Mouse (Mus musculus) embryonic facial prominence, embryonic 13.5 days (tissue): ENCODE results near the gene Wbp2. TPM values are rescaled to one million over a fixed set of nuclear protein-coding genes. Genes with fewer than 3 reads are reported as not detected.
A peak's percentile ranks its signal among the peaks of the same experiment; 100 is the strongest.
"Not testable (repeated sequence)": the region's sequence is repeated elsewhere in the genome, so short reads cannot be mapped to it uniquely, and the experiment has no call there.

Source experiments
- ATAC-seq: fragments of 200-750 bp; cut with Nextera tagmentation; 2 replicates; pipeline ENCODE4 v1.8.0; 2017; ENCODE audit warnings: low read depth; ENCODE audit not compliant: insufficient number of reproducible peaks, insufficient read depth, low FRiP score, low TSS enrichment
- H3K27ac ChIP-seq: fragments of 300-500 bp; sonication (generic); 2 replicates; pipeline ENCODE4 v1.5.1; 2015; ENCODE audit warnings: moderate library complexity, mild to moderate bottlenecking, inconsistent platforms
- H3K27me3 ChIP-seq: fragments of 300-500 bp; sonication (generic); 2 replicates; pipeline ENCODE4 v1.6.1; 2015; ENCODE audit warnings: mild to moderate bottlenecking, inconsistent platforms
- H3K36me3 ChIP-seq: fragments of 300-500 bp; sonication (generic); 2 replicates; pipeline ENCODE4 v1.6.1; 2015; ENCODE audit warnings: mild to moderate bottlenecking, inconsistent platforms
- H3K4me1 ChIP-seq: fragments of 300-500 bp; sonication (generic); 2 replicates; pipeline ENCODE4 v1.6.1; 2015; ENCODE audit warnings: inconsistent platforms
- H3K4me2 ChIP-seq: fragments of 300-500 bp; sonication (generic); 2 replicates; pipeline ENCODE4 v1.6.1; 2015; ENCODE audit warnings: moderate library complexity, mild to moderate bottlenecking, inconsistent platforms
- H3K4me3 ChIP-seq: fragments of 300-500 bp; sonication (generic); 2 replicates; pipeline ENCODE4 v1.5.1; 2015; ENCODE audit warnings: mild to moderate bottlenecking, inconsistent platforms
- H3K9ac ChIP-seq: fragments of 300-500 bp; sonication (generic); 2 replicates; pipeline ENCODE4 v1.6.1; 2015; ENCODE audit warnings: mild to moderate bottlenecking, inconsistent platforms
- H3K9me3 ChIP-seq: fragments of 300-500 bp; sonication (generic); 2 replicates; pipeline ENCODE4 v1.6.1; 2016; ENCODE audit warnings: inconsistent platforms
- WGBS: fragments of 180-500 bp; shearing (Covaris S2); methylation state at CpG from one replicate; pipeline ENCODE4 v1.1.7; 2015; ENCODE audit warnings: mixed read lengths; 5-methylcytosine and 5-hydroxymethylcytosine counted together
- polyA plus RNA-seq: library from polyadenylated mRNA; unstranded; fragments of >200 nt; fragmentation: Nextera tagmentation; extraction: Ambion mirVana; gene quantifications from 2 replicates; pipeline ENCODE4 v1.2.1, GENCODE M21; 2015

Gene Wbp2
- polyA plus RNA-seq, 1 experiment from 2014 or later = 52.0 TPM

- WGBS = 24% methylated on average over 23 of the region's 23 CpGs
Observed at GRCm38 (mm10) chr11:116127156-116127980, 40.6 kb upstream of the Wbp2 start, which contains the start of gene Trim47. Gene Trim47 (minus strand): TSS chr11:116127210.

DNA sequence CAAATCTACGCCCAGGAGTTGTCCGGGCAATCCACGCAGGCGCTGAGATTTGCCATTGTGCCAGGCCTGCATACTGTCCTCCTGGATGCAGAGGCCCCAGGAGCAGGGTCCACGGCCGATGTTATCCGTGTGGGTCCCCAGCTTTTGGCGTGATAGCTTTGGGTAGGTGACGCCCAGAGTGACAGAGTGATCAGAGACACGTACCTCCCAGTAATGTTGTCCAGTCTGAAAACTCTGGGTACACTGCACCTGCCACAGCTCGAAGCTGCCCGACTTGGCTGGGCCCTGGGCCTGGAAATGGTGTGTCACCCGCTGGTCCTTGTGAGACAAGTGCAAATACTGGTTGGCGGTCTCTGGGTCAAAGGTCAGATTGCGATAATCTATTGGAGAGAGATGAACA, 39.5 kb upstream of the Wbp2 start:
- Histone ChIP-seq H3K27me3 (no peaks in the 10 kb centered on the region), H3K9ac (no peak overlapping the region), H3K4me3 (no peak overlapping the region), H3K4me1 (peaks cover 29% of the 10 kb centered on the region), H3K27ac (no peak overlapping the region), H3K9me3 (no peaks in the 10 kb centered on the region), H3K36me3 (peaks cover 32% of the 10 kb centered on the region), H3K4me2 (peak overlapping the region; percentile 53)
- WGBS = 93% methylated on average over 15 of the region's 15 CpGs
- no peak for ATAC-seq

More at GRCm38 (mm10) chr11:116127156-116127980, 40.6 kb upstream of the Wbp2 start, which contains the start of gene Trim47:
- H3K4me1 ChIP-seq = peaks cover 35% of the 10 kb centered on the region
- peak within 1 kb of the TSS; percentile 60 for H3K27ac ChIP-seq
- no peaks in the 10 kb centered on the region for H3K9me3 ChIP-seq
- H3K9ac ChIP-seq = peak within 1 kb of the TSS; percentile 65; the same call in 1 of the 2 replicates
- peaks cover 39% of the 10 kb centered on the region for H3K36me3 ChIP-seq
- H3K4me3 ChIP-seq = peak within 1 kb of the TSS; percentile 29
- no peaks in the 10 kb centered on the region for H3K27me3 ChIP-seq
- 0 out of 2 replicates have a peak, but pooled peaks have one; percentile 13 for ATAC-seq
- peak within 1 kb of the TSS; percentile 53 for H3K4me2 ChIP-seq

- H3K9me3 ChIP-seq, H3K27ac ChIP-seq, H3K4me1 ChIP-seq, ATAC-seq, H3K4me3 ChIP-seq, H3K27me3 ChIP-seq, H3K9ac ChIP-seq, H3K4me2 ChIP-seq: not testable (repeated sequence)
- 94% methylated on average over 8 of the region's 8 CpGs for WGBS
- H3K36me3 ChIP-seq = peaks cover 32% of the 10 kb centered on the region
Observed at GRCm38 (mm10) chr11:116121731-116122245, 35.0 kb upstream of the Wbp2 start.

- H3K27ac ChIP-seq = peak overlapping the region; percentile 84
- no peak overlapping the region for H3K9ac ChIP-seq
- peaks cover 8% of the 10 kb centered on the region; the same call in 1 of the 2 replicates for H3K36me3 ChIP-seq
- ATAC-seq = no peak
- no peak overlapping the region for H3K4me3 ChIP-seq
- H3K4me2 ChIP-seq = no peak overlapping the region
- H3K9me3 ChIP-seq = no peaks in the 10 kb centered on the region
- H3K27me3 ChIP-seq = no peaks in the 10 kb centered on the region
- H3K4me1 ChIP-seq = peaks cover 10% of the 10 kb centered on the region; the same call in 1 of the 2 replicates
Observed at GRCm38 (mm10) chr11:116117819-116118218, 31.0 kb upstream of the Wbp2 start.

- Histone ChIP-seq H3K9ac (peak overlapping the region; percentile 16; the same call in 1 of the 2 replicates), H3K27me3 (0 out of 2 replicates have a peak, but pooled peaks cover under 1% of the 10 kb centered on the region), H3K27ac (peak overlapping the region; percentile 84), H3K4me2 (peak overlapping the region; percentile 3; the same call in 1 of the 2 replicates), H3K4me3 (no peak overlapping the region), H3K9me3 (no peaks in the 10 kb centered on the region), H3K4me1 (peaks cover 10% of the 10 kb centered on the region; the same call in 1 of the 2 replicates), H3K36me3 (peaks cover 3% of the 10 kb centered on the region; the same call in 1 of the 2 replicates)
- ATAC-seq = peak; percentile 64; the same call in 1 of the 2 replicates
- WGBS = 23% methylated on average over 12 of the region's 12 CpGs
Observed at GRCm38 (mm10) chr11:116117241-116117640, 30.4 kb upstream of the Wbp2 start.

- no peak overlapping the region for H3K9ac ChIP-seq
- peaks cover 41% of the 10 kb centered on the region for H3K4me1 ChIP-seq
- H3K4me2 ChIP-seq = no peak overlapping the region
- no peak overlapping the region for H3K4me3 ChIP-seq
- H3K27me3 ChIP-seq = peaks cover 55% of the 10 kb centered on the region
- H3K36me3 ChIP-seq = no peaks in the 10 kb centered on the region
- 86% methylated on average over 19 of the region's 19 CpGs for WGBS
- no peak for ATAC-seq
- no peaks in the 10 kb centered on the region for H3K9me3 ChIP-seq
- H3K27ac ChIP-seq = no peak overlapping the region
Observed at GRCm38 (mm10) chr11:116111611-116112203, 24.9 kb upstream of the Wbp2 start.

- peaks cover 45% of the 10 kb centered on the region for H3K4me1 ChIP-seq
- WGBS = 83% methylated on average over 4 of the region's 4 CpGs
- H3K4me3 ChIP-seq = no peak overlapping the region
- peaks cover 62% of the 10 kb centered on the region for H3K27me3 ChIP-seq
- no peak overlapping the region for H3K27ac ChIP-seq
- no peak for ATAC-seq
- H3K36me3 ChIP-seq = no peaks in the 10 kb centered on the region
- H3K9ac ChIP-seq = no peak overlapping the region
- no peak overlapping the region for H3K4me2 ChIP-seq
- no peaks in the 10 kb centered on the region for H3K9me3 ChIP-seq
Observed at GRCm38 (mm10) chr11:116111067-116111466, 24.3 kb upstream of the Wbp2 start.

- Histone ChIP-seq H3K4me3 (peak overlapping the region; percentile 50), H3K4me1 (peaks cover 49% of the 10 kb centered on the region), H3K27me3 (peaks cover 67% of the 10 kb centered on the region), H3K4me2 (peak overlapping the region; percentile 82), H3K36me3 (no peaks in the 10 kb centered on the region), H3K9me3 (no peaks in the 10 kb centered on the region), H3K9ac (peak overlapping the region; percentile 65), H3K27ac (no peak overlapping the region)
- no peak for ATAC-seq
- WGBS = 25% methylated on average over 10 of the region's 10 CpGs
Observed at GRCm38 (mm10) chr11:116110540-116110939, 23.7 kb upstream of the Wbp2 start.

GRCm38 (mm10) chr11:116110131-116110530, 23.3 kb upstream of the Wbp2 start:
- peak overlapping the region; percentile 50 for H3K4me3 ChIP-seq
- no peak for ATAC-seq
- H3K9me3 ChIP-seq = no peaks in the 10 kb centered on the region
- peak overlapping the region; percentile 65 for H3K9ac ChIP-seq
- no peaks in the 10 kb centered on the region for H3K36me3 ChIP-seq
- H3K4me2 ChIP-seq = peak overlapping the region; percentile 82
- peaks cover 69% of the 10 kb centered on the region for H3K27me3 ChIP-seq
- peaks cover 49% of the 10 kb centered on the region for H3K4me1 ChIP-seq
- H3K27ac ChIP-seq = no peak overlapping the region
- 1% methylated on average over 33 of the region's 35 CpGs for WGBS

DNA sequence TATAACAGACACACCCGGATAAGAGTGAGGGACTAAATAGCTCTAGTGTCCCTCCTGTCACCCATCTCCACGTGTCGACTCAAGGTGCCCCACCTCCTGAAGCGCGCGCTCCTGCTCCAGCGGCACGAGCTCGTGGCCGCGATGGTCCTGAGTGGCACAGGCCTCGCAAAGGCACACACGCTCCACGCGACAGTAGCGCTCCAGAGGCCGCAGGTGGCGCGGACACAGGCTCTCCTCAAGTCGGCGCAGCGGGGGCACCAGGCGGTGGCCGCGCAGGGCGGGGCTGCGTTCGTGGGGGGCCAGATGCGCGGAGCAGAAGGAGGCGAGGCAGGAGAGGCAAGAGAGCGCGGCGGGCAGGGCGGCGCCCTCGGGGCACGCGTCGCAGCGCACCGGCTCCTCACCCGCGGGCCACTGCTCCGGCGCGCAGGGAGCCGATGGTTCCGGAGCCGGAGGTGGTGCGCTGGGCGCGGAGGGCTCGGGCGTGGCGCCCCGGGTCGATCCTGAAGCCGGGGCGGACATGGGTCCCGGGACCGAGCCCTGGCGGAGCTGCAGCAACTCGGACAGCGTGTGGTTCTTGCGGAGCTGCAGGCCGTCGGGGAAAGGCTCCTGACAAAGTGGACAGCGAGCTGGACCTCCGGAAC, 22.8 kb upstream of the Wbp2 start:
- peaks cover 69% of the 10 kb centered on the region for H3K27me3 ChIP-seq
- under 1% methylated on average over 70 of the region's 70 CpGs for WGBS
- H3K27ac ChIP-seq = no peak overlapping the region
- peak overlapping the region; percentile 65 for H3K9ac ChIP-seq
- no peaks in the 10 kb centered on the region for H3K36me3 ChIP-seq
- ATAC-seq = no peak
- peak overlapping the region; percentile 50 for H3K4me3 ChIP-seq
- no peaks in the 10 kb centered on the region for H3K9me3 ChIP-seq
- peaks cover 50% of the 10 kb centered on the region for H3K4me1 ChIP-seq
- peak overlapping the region; percentile 82 for H3K4me2 ChIP-seq

DNA sequence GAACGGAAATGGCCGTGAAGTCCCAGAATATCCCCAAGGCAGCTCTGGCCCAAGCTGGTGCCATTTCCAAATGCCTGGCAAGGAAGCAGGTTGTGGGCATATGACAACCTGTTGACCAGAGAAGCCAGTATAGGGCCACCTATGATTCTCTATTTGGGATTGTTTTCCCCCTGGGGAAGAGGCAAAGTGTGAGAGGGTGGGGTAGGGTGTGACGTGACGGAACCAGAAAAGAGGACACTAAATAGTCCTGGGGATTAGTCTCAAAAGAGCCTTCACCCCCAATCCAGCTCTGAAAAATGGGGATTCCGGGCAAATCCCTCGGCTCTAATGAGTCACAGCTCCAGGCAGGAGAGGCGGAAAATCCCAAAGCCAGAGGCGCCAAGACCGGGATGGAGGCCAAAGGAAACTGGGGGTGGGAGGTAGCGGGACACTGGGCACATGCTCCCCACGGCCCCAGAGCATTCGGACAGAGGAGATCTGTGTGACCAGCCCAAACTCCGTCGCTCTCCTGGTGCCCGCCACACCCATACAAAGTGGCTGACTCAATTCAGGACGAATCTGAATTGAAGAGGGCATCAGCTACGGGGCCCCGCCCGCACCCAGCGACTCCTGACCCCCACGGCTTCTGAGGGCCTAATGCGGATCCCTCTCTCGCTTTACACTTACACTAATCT, 21.8 kb upstream of the Wbp2 start:
- no peak for ATAC-seq
- Histone ChIP-seq H3K27ac (no peak overlapping the region), H3K9ac (peak overlapping the region; percentile 44; the same call in 1 of the 2 replicates), H3K4me3 (peak overlapping the region; percentile 50), H3K27me3 (peaks cover 69% of the 10 kb centered on the region), H3K36me3 (no peaks in the 10 kb centered on the region), H3K9me3 (no peaks in the 10 kb centered on the region), H3K4me1 (peaks cover 60% of the 10 kb centered on the region), H3K4me2 (peak overlapping the region; percentile 82)
- WGBS = 4% methylated on average over 23 of the region's 23 CpGs
